Comparison of ENCODE assay signal across 10 mouse cellular contexts in genomic region chr7:25393451-25394210, GRCm38 (mm10). TPM values are rescaled to one million over a fixed set of nuclear protein-coding genes. Genes with fewer than 3 reads are reported as not detected.
DNase-seq lines count a peak whose midpoint lies in the region; ATAC-seq and TF ChIP-seq lines count a peak whose summit lies in the region.
"Had no signal": no experiment of that assay in that cellular context is flagged by ENCODE, and none has a peak within 500 bp of the region (broad histone marks: within the 10 kb centered on the region; RNA-seq: fewer than 3 reads in every experiment).

No protein-coding gene starts in this region.

- ATAC-seq in lung, embryonic 15.5 days (ENCODE audit: borderline replicate concordance, extremely low read depth, low FRiP score, low TSS enrichment) = no peak
- ATAC-seq in forebrain, postnatal 0 days = no peak
- ATAC-seq in neural tube, embryonic 13.5 days (ENCODE audit: low read depth) = no peak

- no peaks in the 10 kb centered on the region for H3K27me3 ChIP-seq in lung, embryonic 15.5 days
- no peaks in the 10 kb centered on the region for H3K27me3 ChIP-seq in forebrain, postnatal 0 days (ENCODE audit: insufficient read depth, low read length)
- H3K27me3 ChIP-seq in neural tube, embryonic 13.5 days = no peaks in the 10 kb centered on the region

- 0 out of 2 replicates have a peak overlapping the region, but pooled peaks have one; percentile 72 for H3K9ac ChIP-seq in lung, embryonic 15.5 days
- peak overlapping the region; percentile 64; the same call in 1 of the 2 replicates for H3K9ac ChIP-seq in forebrain, postnatal 0 days
- peak overlapping the region; percentile 77 for H3K9ac ChIP-seq in neural tube, embryonic 13.5 days

- peak overlapping the region; percentile 92 for H3K27ac ChIP-seq in gastrocnemius, adult 2 months
- H3K27ac ChIP-seq in lung, embryonic 15.5 days = no peak overlapping the region
- H3K27ac ChIP-seq in forebrain, postnatal 0 days (ENCODE audit: low read depth, low read length) = no peak overlapping the region
- H3K27ac ChIP-seq in neural tube, embryonic 13.5 days (replicated peaks) = no peak overlapping the region
- H3K27ac ChIP-seq: liver, embryonic 14.5 days had no signal

- no peak for TF ChIP-seq CTCF in gastrocnemius, adult 2 months (IDR thresholded peaks at IDR 0.05)
- no peak for TF ChIP-seq CTCF in lung, adult 2 months (IDR thresholded peaks at IDR 0.05; ENCODE audit: insufficient read depth, low read length)
- TF ChIP-seq CTCF in forebrain, postnatal 0 days (IDR thresholded peaks at IDR 0.05; ENCODE audit: low read depth) = no peak

- no peak for TF ChIP-seq POLR2A in lung, adult 2 months (IDR thresholded peaks at IDR 0.05; ENCODE audit: borderline replicate concordance, extremely low read depth, low read depth, low read length)

- no peaks in the 10 kb centered on the region for H3K9me3 ChIP-seq in lung, embryonic 15.5 days
- no peaks in the 10 kb centered on the region for H3K9me3 ChIP-seq in forebrain, postnatal 0 days (ENCODE audit: low read length)
- H3K9me3 ChIP-seq in neural tube, embryonic 13.5 days = no peaks in the 10 kb centered on the region

- DNase-seq in gastrocnemius, adult 2 months = no peak
- DNase-seq in gastrocnemius, postnatal 10 days = no peak
- no peak for DNase-seq in lung, adult 2 months
- DNase-seq in forebrain, postnatal 0 days = no peak
- no peak for DNase-seq in right cerebral cortex, adult 18-20 months
- no peak for DNase-seq in layer of hippocampus, postnatal 36 days

- H3K4me1 ChIP-seq in lung, embryonic 15.5 days = peaks cover 49% of the 10 kb centered on the region
- peaks cover 27% of the 10 kb centered on the region for H3K4me1 ChIP-seq in lung, adult 2 months (ENCODE audit: control insufficient read depth, insufficient read depth, low read length)
- H3K4me1 ChIP-seq in forebrain, postnatal 0 days (ENCODE audit: insufficient read depth) = peaks cover 28% of the 10 kb centered on the region
- peaks cover 62% of the 10 kb centered on the region for H3K4me1 ChIP-seq in neural tube, embryonic 13.5 days (replicated peaks)

- 0 out of 2 replicates have a peak, but pooled peaks cover under 1% of the 10 kb centered on the region for H3K36me3 ChIP-seq in lung, embryonic 15.5 days
- no peaks in the 10 kb centered on the region for H3K36me3 ChIP-seq in forebrain, postnatal 0 days (ENCODE audit: insufficient read depth)
- peaks cover 2% of the 10 kb centered on the region for H3K36me3 ChIP-seq in neural tube, embryonic 13.5 days

- intact Hi-C loops in gastrocnemius, adult 2 months (cut with DNase I) = no loop called here

- H3K4me2 ChIP-seq in lung, embryonic 15.5 days = peak overlapping the region; percentile 86; the same call in 1 of the 2 replicates
- H3K4me2 ChIP-seq in forebrain, postnatal 0 days (ENCODE audit: low read depth) = peak overlapping the region; percentile 65
- H3K4me2 ChIP-seq in neural tube, embryonic 13.5 days = peak overlapping the region; percentile 77

- H3K4me3 ChIP-seq in gastrocnemius, adult 2 months = peak overlapping the region; percentile 93
- H3K4me3 ChIP-seq in lung, embryonic 15.5 days = no peak overlapping the region
- H3K4me3 ChIP-seq in lung, adult 2 months (replicated peaks; ENCODE audit: extremely low read depth, low read depth, low read length) = no peak overlapping the region
- H3K4me3 ChIP-seq in forebrain, postnatal 0 days (ENCODE audit: low read depth, low read length) = peak overlapping the region; percentile 65; the same call in 1 of the 2 replicates
- peak overlapping the region; percentile 56 for H3K4me3 ChIP-seq in neural tube, embryonic 13.5 days

- 71% methylated on average over 8 of the region's 8 CpGs for WGBS in lung, embryonic 15.5 days
- WGBS in lung, adult 2 months = 59% methylated on average over 8 of the region's 8 CpGs
- WGBS in forebrain, postnatal 0 days = 73% methylated on average over 8 of the region's 8 CpGs
- WGBS in neural tube, embryonic 13.5 days = 79% methylated on average over 8 of the region's 8 CpGs

RNA-seq across cellular contexts. Expression of gene Lipe, which starts 4.9 kb away (rescaled TPM):
- 10 to 100 TPM; 13.4 to 17.9 TPM for total RNA-seq in gastrocnemius, adult 2 months (2021)
- 10 to 100 TPM; 18.2 to 18.4 TPM for total RNA-seq in gastrocnemius, postnatal 10 days (2021)
- 9.3 and 9.4 TPM in 2 replicates for polyA plus RNA-seq in lung, embryonic 15.5 days (2015; fragmentation: Nextera tagmentation; extraction: Ambion mirVana)
- polyA plus RNA-seq in lung, adult 2 months (2012; rRNA removed) = 90.2 and 103 TPM in 2 replicates
- 8.8 and 14.8 TPM in 2 replicates for total RNA-seq in forebrain, postnatal 0 days (2014; rRNA removed)
- polyA plus RNA-seq in forebrain, postnatal 0 days (2015; fragmentation: Nextera tagmentation; extraction: Ambion mirVana) = 6.7 and 8.0 TPM in 2 replicates
- 9.9 and 11.4 TPM in 2 replicates for polyA plus RNA-seq in neural tube, embryonic 13.5 days (2015; fragmentation: Nextera tagmentation; extraction: Ambion mirVana)
- total RNA-seq in layer of hippocampus, postnatal 36 days (2021) = 10 to 100 TPM in 1 of 2 experiments, 1 to 10 TPM in 1; 7.3 to 10.4 TPM

RNA-seq across cellular contexts. Expression of gene Cxcl17, which starts 19.1 kb away (rescaled TPM):
- not detected for total RNA-seq in gastrocnemius, adult 2 months (2021)
- total RNA-seq in gastrocnemius, postnatal 10 days (2021) = not detected
- polyA plus RNA-seq in lung, embryonic 15.5 days (2015; fragmentation: Nextera tagmentation; extraction: Ambion mirVana) = 0.21 and 0.34 TPM in 2 replicates
- 41.1 and 48.0 TPM in 2 replicates for polyA plus RNA-seq in lung, adult 2 months (2012; rRNA removed)
- not detected in 2 replicates for total RNA-seq in forebrain, postnatal 0 days (2014; rRNA removed)
- polyA plus RNA-seq in forebrain, postnatal 0 days (2015; fragmentation: Nextera tagmentation; extraction: Ambion mirVana) = 0.35 TPM in 1 of 2 replicates, not detected in the other
- polyA plus RNA-seq in neural tube, embryonic 13.5 days (2015; fragmentation: Nextera tagmentation; extraction: Ambion mirVana) = 0.41 and 0.63 TPM in 2 replicates
- total RNA-seq in layer of hippocampus, postnatal 36 days (2021) = not detected
- total RNA-seq: adrenal gland, adult 18-20 months had no signal
- polyA plus RNA-seq: liver, embryonic 14.5 days had no signal

RNA-seq across cellular contexts. Expression of gene Cnfn, which starts 24.1 kb away (rescaled TPM):
- not detected for total RNA-seq in gastrocnemius, adult 2 months (2021)
- not detected for total RNA-seq in gastrocnemius, postnatal 10 days (2021)
- 0.52 and 0.57 TPM in 2 replicates for polyA plus RNA-seq in lung, embryonic 15.5 days (2015; fragmentation: Nextera tagmentation; extraction: Ambion mirVana)
- polyA plus RNA-seq in lung, adult 2 months (2012; rRNA removed) = 0.53 and 1,347 TPM in 2 replicates
- total RNA-seq in forebrain, postnatal 0 days (2014; rRNA removed) = not detected in 2 replicates
- not detected in 2 replicates for polyA plus RNA-seq in forebrain, postnatal 0 days (2015; fragmentation: Nextera tagmentation; extraction: Ambion mirVana)
- not detected in 2 replicates for polyA plus RNA-seq in neural tube, embryonic 13.5 days (2015; fragmentation: Nextera tagmentation; extraction: Ambion mirVana)
- not detected for total RNA-seq in layer of hippocampus, postnatal 36 days (2021)
- total RNA-seq: adrenal gland, adult 18-20 months had no signal
- polyA plus RNA-seq: liver, embryonic 14.5 days had no signal

Comparison
In these comparisons a context has a peak if more than half of its experiments do, and no peak if none do; other contexts are left out.
1. H3K4me3 ChIP-seq: peak in gastrocnemius, adult 2 months (single experiment), forebrain, postnatal 0 days (single experiment) and neural tube, embryonic 13.5 days (single experiment); none in lung, embryonic 15.5 days (single experiment) and lung, adult 2 months (single experiment).
2. Peak in every context shown above with its lines, with median percentiles within 50 percentile points of each other: H3K4me2 ChIP-seq and H3K9ac ChIP-seq.